Mouse (Mus musculus) layer of hippocampus, postnatal 25 days (tissue): ENCODE results near the gene Sis. TPM values are rescaled to one million over a fixed set of nuclear protein-coding genes. Genes with fewer than 3 reads are reported as not detected.

Source experiments
- DNase-seq, 2 experiments: peaks; one replicate each; pipeline ENCODE4 v3.0.0; 2022; ENCODE audit warnings: mixed read lengths in 2 of 2, low spot score in 1 of 2; ENCODE audit errors: extremely low spot score in 1 of 2
- total RNA-seq, 2 experiments: library from RNA; stranded (reverse); gene quantifications; 2 replicates each; pipeline ENCODE4 v1.2.3; 2021

Sis gene
- under 1 TPM in 1 of 2 experiments, not detected in 1; 0.15 TPM for total RNA-seq

DNA sequence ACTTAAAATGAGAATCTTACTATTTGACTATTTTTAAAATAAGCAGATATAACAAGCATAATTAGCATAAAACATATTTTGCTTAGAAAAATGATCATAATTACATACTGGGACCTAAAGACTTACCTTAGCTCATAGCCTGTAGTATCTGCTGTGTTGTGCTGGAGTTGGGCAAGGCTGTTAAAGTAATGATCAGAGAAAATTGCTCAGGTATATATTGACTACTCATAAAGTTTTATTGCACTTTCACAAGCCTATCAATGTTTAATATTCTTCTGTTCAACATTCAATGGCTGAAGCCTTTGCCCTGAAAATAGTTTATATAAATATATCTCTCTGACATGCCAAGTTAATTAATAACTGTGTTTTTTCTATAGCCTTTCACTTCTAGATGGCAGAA lies at the start of gene Sis:
Sis (minus strand) TSS at position 189 of the 400 bp plus-strand sequence.
- no peak for DNase-seq

DNA sequence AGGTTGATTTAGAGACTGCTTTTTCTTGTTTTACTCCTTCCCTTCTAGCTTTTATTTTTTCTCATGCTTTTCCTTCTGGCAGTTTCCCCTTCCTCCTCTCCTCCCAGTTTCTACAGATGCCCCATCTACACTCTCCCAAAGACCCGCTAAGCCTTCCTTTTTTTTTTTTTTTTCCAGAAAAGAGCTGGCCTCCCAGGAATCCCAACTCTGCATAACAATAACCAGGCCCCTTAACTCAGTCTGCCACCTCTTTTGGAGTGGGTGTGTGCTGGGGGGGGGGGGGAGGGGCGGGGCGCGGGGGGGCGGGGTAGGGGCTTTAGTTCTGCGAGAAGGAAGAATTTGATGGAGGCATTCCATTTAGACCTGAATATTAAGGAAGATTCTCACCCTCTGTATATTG lies 38.4 kb upstream of the Sis start:
- DNase-seq, result no peak

DNA sequence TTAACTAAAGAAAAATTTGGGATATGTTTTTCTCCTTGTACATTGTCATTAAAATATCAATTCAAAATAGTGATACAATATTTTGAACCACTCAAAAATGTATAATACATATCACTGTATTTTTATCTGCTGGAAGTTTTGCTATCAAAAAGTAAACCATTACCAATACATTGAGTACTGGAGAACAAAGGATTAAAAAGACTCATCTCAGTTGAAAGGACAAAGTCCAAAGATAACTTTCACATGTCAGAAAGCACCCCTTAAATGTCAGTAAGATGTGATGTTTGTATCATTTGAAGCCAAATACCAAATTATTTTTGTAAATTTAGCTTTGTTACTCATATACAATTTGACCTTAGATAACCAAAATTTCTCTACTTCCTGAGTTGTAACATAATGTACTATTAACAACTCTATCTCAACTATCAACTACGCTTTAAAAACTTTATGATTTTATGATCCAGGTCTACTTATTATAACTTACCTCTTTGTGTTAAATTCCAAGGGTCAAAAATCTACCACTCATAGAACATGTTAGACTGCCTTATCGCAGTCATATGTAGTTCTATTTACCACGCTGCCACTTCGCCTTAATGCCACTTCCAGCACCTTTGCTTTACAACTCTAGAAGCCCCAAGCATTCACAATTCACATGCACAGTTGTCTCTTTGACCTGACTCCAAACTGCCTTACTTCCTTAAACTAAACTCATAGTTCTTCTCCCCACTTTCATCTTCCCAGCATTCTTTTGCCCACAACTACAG lies 35.5 kb upstream of the Sis start:
- no peak for DNase-seq

DNA sequence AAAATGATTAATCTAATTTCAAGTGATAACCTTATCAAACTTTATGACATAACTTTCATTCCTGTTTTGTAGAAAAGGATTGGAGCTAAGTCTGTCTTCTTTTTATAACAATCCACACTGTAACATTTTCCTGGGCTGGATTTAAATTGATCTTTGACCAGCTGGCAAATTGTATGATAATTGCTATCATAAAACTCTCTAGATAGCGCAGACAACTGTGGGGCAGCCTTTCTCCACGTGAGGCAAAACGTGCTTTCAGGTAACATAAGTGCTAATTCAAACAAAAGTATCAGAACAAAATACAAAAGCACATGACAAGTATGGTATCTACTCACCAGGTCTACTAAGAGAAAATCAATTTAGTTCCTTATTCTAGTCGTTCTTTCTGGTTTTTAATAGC lies 29.9 kb upstream of the Sis start:
- no peak for DNase-seq

DNA sequence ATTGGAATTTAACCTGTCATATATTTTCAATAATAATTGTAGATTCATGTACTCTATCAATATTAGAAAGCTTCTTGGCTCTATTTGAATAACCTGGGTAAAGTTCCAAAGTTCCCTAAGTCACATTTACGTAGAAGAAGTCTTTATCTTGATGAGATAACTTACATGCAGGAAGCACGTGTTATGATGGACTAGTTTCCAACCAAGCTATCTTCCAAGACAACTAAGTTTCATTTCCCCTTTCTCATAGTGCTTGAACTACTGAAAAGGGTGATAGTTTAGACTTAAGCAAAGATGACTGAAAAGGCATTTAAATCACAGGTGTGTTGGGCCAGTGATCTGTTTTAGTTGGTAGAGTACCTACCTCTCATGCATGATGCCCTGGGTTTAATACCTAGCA lies 23.3 kb upstream of the Sis start:
- DNase-seq, result no peak

DNA sequence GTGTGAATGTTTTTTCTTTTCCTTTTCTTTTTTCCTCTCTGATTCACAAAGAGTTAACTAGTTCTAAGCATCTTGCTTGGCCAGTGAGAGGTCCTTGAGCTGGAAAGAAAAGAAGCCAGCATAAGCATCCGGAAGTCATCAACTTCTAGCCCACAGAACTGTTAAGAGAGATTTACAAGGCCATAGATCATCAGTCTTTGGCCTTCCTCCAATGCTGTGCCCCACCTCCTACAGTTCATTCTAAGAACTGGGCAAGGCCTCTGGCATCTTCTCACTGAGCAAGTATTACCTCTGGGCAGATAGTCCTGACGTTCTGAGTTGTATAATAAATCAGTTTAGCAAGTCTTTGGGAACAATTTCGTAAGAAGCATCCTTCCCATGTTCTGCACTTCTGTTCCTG lies 8.9 kb upstream of the Sis start:
- DNase-seq, result no peak

DNA sequence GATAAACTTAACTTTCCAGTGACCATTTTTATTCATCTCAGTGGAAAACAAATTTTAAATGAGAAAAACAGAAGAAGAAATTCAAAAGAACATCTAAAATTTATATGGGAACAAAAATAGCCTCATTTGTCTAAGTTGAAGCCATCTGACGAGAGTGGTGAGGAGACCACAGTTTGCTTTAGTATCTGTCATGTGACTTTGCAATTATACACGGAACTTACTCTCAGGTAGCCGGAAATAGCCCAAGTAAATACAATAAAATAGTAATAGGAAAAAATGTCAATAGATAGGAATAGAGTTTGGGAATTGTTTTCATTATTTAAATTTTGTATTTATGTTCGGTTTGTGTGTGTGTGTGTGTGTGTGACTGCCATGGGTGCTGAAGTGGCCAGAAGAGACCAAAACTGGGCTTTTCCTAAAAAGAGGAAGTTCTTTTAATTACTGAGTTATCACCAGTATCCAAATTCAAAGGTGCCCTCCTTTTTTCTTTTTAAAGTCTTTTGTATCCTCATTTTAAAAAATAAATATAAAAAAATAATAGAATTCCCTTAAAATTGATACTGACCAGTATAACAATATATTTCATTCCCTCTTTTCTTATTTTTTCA lies 48.6 kb downstream of the Sis start:
- DNase-seq, result no peak

DNA sequence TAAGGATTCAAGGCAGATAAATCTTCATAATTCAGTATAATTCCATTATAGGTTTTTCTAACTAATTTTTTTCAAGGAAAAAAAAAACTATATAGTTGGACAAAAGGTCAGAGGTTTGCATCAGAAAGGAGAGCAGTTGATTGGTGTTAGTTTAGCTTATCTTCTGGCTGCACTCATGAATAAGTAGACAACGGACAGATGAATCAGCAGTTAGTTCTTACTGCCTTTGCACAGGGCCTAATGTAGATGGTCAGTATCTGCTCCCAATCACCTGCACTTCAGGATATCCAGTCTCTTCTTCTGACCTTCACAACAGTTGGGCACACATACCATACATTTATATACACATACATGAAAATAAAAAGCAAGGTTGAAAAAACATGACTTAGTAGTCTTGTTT lies 85.2 kb downstream of the Sis start:
- DNase-seq, result no peak

DNA sequence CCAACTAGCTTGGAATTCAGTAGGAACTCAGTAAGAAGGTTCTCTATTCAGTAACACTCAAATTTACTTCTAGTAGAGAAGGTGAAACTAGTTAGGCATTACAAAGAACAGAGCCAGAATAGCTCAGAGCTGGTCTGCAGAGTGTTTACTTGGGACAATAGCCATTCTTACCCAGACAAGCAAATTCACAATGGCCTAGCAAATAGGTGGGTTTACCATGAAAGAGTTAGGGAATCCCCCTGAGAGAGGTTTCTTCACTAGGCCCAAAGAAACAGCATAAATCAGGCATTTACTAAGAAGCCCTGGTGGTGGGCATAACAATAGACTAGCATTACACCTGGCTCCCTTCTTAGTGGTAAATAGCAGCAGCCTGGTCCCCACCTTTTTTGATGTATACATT lies 99.5 kb downstream of the Sis start:
- no peak for DNase-seq

DNA sequence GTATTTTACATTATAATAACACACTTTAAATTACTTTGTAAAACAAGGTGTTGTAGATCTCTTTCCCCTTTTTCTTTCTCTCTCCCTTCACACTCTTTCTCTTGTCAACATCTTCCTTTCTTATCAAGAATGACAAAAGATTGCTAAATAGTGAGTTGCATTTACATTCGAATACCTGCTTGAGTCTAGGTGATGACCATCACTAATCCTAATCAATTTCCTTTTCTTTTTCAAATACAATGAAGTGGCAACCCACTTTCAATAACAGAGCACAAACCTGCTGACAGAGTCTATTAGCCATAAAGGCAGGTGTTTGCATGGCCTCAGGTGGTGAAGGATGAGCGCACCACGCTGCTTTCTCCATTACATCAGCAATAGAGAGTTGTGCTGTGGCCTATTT lies 108.9 kb downstream of the Sis start:
- no peak for DNase-seq

DNA sequence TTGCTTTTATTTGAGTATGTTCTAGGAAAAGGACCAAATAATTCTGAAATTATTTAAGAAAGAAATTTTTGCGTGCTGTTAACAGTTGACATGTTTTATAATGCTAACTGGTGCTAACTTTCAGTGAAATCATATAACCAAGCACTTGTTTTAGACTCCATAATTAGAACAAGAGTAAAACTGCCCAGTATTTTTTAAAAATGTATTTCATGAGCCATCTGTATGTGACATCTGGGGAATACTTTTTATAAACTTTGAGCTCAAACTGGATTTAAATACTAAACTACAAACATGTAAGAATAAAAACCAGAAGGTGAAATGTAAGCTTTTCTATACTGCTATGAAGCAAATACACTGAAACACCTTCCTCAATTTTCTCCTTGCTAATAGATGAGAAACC lies 112.3 kb downstream of the Sis start:
- no peak for DNase-seq

DNA sequence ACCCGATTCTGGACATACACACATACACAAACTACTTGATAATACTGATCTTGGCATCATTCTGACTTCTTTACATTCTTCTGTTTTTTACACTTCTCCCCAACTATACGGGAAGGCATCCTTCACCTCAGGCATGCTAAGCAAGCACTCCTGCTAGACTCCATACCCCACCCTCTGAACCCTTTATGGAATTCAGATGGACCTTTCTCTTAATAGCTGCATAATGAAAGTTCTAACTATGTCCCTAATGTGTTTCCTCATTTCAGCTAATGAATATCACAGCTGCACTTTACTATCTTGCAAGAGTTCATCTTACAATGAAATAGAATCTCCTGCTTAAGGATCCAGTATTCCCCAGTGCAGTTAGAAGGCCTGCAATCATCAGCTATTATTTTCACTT lies 127.0 kb downstream of the Sis start:
- DNase-seq, result no peak

Other genes with a start within 250 kb of the Sis start
- gene Slitrk3, start 89.9 kb upstream of the Sis start, total RNA-seq, result 100 to 1,000 TPM in 1 of 2 experiments, 10 to 100 TPM in 1; 83.6 to 104 TPM